Mouse (Mus musculus) spleen, adult 2 months (tissue): ENCODE measurements around the gene Zbtb16. TPM values are rescaled to one million over a fixed set of nuclear protein-coding genes. Genes with fewer than 3 reads are reported as not detected.

Experiments
- DNase-seq, 2 experiments: peaks; one replicate each; pipeline versions ENCODE4 v3.0.0 to v3.0.0-alpha.2; 2012 to 2021; ENCODE audit warnings: low spot score in 2 of 2, low read depth in 1 of 2
- H3K27ac ChIP-seq: fragments of 200-500 bp; 2 replicates; pipeline ENCODE4 v1.5.1; 2012; ENCODE audit warnings: low read length, inconsistent platforms; ENCODE audit not compliant: insufficient read depth
- H3K27me3 ChIP-seq: fragments of 200-500 bp; 2 replicates; pipeline ENCODE4 v1.6.1; 2012; ENCODE audit warnings: mild to moderate bottlenecking, moderate library complexity, low read length, inconsistent platforms; ENCODE audit not compliant: control insufficient read depth, insufficient read depth
- H3K36me3 ChIP-seq: fragments of 200-500 bp; 2 replicates; pipeline ENCODE4 v1.6.1; 2012; ENCODE audit warnings: mild to moderate bottlenecking, low read length, inconsistent platforms; ENCODE audit not compliant: control insufficient read depth, insufficient read depth
- H3K4me1 ChIP-seq: fragments of 200-500 bp; 2 replicates; pipeline ENCODE4 v1.6.1; 2011; ENCODE audit warnings: inconsistent platforms; ENCODE audit not compliant: control insufficient read depth, insufficient read depth, insufficient read length
- H3K4me3 ChIP-seq: fragments of 200-500 bp; 2 replicates; pipeline ENCODE4 v1.5.1; 2011; ENCODE audit warnings: mild to moderate bottlenecking, inconsistent platforms; ENCODE audit not compliant: insufficient read depth, insufficient read length; ENCODE audit errors: extremely low read depth
- CTCF ChIP-seq: fragments of 200-500 bp; IDR thresholded peaks from 2 replicates; pipeline ENCODE4 v1.5.1; 2011; ENCODE audit warnings: mild to moderate bottlenecking, inconsistent platforms; ENCODE audit not compliant: insufficient read depth, insufficient read length, insufficient replicate concordance; ENCODE audit errors: extremely low read depth
- POLR2A ChIP-seq: fragments of 200-500 bp; IDR thresholded peaks from 2 replicates; pipeline ENCODE4 v1.6.1; 2011; ENCODE audit warnings: low read depth, low read length, inconsistent platforms
- WGBS: fragments of 180-500 bp; shearing (Covaris S2); methylation state at CpG from one replicate; pipeline ENCODE4 v1.1.7; 2018; 5-methylcytosine and 5-hydroxymethylcytosine counted together
- polyA plus RNA-seq: library from polyadenylated mRNA; depleted of rRNA; stranded (reverse); fragments of >200 nt; gene quantifications from 2 replicates; pipeline ENCODE4 v1.2.3, GENCODE M21; 2012

The Zbtb16 gene
- polyA plus RNA-seq, 1 experiment = 2.5 TPM

DNA sequence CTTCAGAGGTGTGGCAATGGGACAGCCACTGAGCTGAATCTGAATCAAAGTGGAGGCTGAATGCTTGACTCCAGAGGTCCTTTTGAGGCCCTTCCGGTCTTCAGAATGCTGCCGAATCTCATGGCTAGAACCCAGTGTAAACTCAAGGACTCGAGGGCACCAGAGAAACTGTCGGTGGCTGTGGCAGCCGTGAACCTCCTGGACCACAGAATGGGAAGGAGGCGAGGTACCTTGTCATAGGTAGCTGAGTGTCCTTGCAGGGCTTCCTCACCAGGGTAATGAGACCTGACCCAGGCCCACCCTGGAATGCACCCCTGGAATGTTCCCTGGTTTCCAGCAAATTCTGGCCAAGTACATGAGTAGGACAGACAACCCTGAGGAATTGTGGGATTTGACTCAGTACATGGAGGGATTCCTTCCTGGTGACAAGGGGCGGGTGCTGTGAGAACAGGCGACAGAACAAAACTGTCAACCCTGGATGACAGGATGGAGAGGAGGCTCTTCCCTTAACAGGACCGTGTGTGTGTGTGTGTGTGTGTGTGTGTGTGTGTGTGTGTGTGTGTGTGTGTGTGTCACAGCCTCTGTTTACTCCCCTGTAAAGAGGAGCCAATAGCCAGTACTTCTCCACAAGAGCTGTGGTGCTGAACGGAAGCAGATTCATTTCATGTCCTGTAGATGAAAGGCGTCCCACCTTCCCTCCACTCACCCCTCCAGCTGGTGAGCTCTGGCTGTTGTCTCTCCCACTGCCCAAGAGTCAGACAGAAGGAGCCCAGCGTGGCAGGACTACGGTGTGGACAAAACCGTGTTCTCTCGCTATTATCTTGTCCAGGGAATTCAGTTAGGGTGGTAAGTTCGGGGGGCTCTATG is 189.0 kb downstream of the Zbtb16 start:
- TF ChIP-seq POLR2A (no peak), CTCF (no peak)
- Histone ChIP-seq H3K27me3 (peaks cover 6% of the 10 kb centered on the region; the same call in 1 of the 2 replicates), H3K4me1 (0 out of 2 replicates have a peak, but pooled peaks cover 2% of the 10 kb centered on the region), H3K4me3 (no peak overlapping the region), H3K36me3 (no peaks in the 10 kb centered on the region), H3K27ac (no peak overlapping the region)
- 84% methylated on average over 16 of the region's 16 CpGs for WGBS
- no peak for DNase-seq

DNA sequence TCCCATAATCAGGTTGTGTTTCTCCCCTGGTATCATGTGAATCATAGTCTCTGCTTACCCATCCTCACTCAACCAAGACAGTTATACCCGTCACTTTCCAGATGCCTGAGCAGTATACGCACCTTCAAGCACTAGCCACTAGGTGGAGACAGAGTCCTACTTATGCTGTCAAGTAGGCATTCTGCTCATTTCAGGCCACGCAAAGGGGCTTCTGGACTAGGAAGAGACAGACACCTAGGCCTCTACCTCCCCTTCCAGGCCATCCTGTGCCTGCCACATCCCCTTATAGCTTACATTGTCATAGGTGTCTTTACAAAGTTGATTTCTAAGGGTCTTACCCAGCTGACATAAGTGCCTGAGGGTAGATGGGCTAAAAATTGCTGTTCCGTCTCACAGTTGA is 189.8 kb downstream of the Zbtb16 start:
- DNase-seq = peak; percentile 26 to 28
- peaks cover 6% of the 10 kb centered on the region; the same call in 1 of the 2 replicates for H3K27me3 ChIP-seq
- H3K4me1 ChIP-seq = 0 out of 2 replicates have a peak, but pooled peaks cover 2% of the 10 kb centered on the region
- WGBS = 25% methylated on average over 4 of the region's 4 CpGs
- no peak overlapping the region for H3K27ac ChIP-seq
- no peak overlapping the region for H3K4me3 ChIP-seq
- TF ChIP-seq POLR2A (no peak), CTCF (peak; percentile 75; the same call in 1 of the 2 replicates)
- H3K36me3 ChIP-seq = no peaks in the 10 kb centered on the region

DNA sequence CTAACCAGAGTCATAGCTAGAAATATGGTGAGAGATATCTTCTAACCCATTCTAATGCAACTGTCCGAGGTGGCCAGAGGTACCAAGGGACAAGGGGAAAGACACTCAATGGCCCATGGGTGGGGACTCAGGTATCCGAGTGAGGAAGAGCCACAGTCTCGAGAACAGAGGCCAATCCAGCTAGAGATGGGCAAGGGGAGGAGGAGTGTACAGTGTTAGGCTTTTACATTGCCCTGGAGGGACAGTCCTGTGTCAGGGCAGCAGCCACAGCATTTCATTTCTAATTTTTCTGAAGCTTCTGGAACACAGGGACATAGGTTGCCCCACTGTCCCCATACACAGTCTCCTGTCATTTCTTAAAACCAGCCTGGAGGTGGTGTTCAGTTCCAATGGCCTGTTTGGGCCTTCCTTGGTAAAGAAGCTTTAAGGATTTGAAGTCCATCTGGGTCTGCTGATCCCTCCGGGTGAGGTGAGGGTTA is 190.3 kb downstream of the Zbtb16 start:
- 51% methylated on average over 4 of the region's 4 CpGs for WGBS

GRCm38 (mm10) chr9:48644926-48645647 is 190.9 kb downstream of the Zbtb16 start:
- no peak overlapping the region for H3K27ac ChIP-seq
- no peak overlapping the region for H3K4me3 ChIP-seq
- peaks cover 6% of the 10 kb centered on the region; the same call in 1 of the 2 replicates for H3K27me3 ChIP-seq
- 51% methylated on average over 13 of the region's 13 CpGs for WGBS
- DNase-seq = no peak
- no peak for TF ChIP-seq POLR2A
- TF ChIP-seq CTCF = peak; percentile 5; the same call in 1 of the 2 replicates
- H3K4me1 ChIP-seq = 0 out of 2 replicates have a peak, but pooled peaks cover 2% of the 10 kb centered on the region
- no peaks in the 10 kb centered on the region for H3K36me3 ChIP-seq

More for the DNA sequence above, 190.3 kb downstream of the Zbtb16 start:
- H3K4me3 ChIP-seq = no peak overlapping the region
- 0 out of 2 replicates have a peak, but pooled peaks cover 2% of the 10 kb centered on the region for H3K4me1 ChIP-seq
- no peak for TF ChIP-seq CTCF
- peaks cover 6% of the 10 kb centered on the region; the same call in 1 of the 2 replicates for H3K27me3 ChIP-seq
- DNase-seq = no peak
- no peak overlapping the region for H3K27ac ChIP-seq
- H3K36me3 ChIP-seq = no peaks in the 10 kb centered on the region

- no peak for DNase-seq
- H3K27me3 ChIP-seq = peaks cover 4% of the 10 kb centered on the region; the same call in 1 of the 2 replicates
- H3K27ac ChIP-seq = no peak overlapping the region
- 0 out of 2 replicates have a peak, but pooled peaks cover 2% of the 10 kb centered on the region for H3K4me1 ChIP-seq
- no peaks in the 10 kb centered on the region for H3K36me3 ChIP-seq
- H3K4me3 ChIP-seq = no peak overlapping the region
- 80% methylated on average over 3 of the region's 3 CpGs for WGBS
- TF ChIP-seq POLR2A = no peak
- no peak for TF ChIP-seq CTCF
Measured at GRCm38 (mm10) chr9:48644376-48644775, 191.6 kb downstream of the Zbtb16 start.

GRCm38 (mm10) chr9:48641636-48642035 is 194.4 kb downstream of the Zbtb16 start:
- WGBS = 90% methylated on average over 8 of the region's 8 CpGs
- Histone ChIP-seq H3K4me1 (no peaks in the 10 kb centered on the region), H3K27ac (no peak overlapping the region), H3K36me3 (no peaks in the 10 kb centered on the region), H3K4me3 (no peak overlapping the region), H3K27me3 (no peaks in the 10 kb centered on the region)
- no peak for DNase-seq
- TF ChIP-seq POLR2A (no peak), CTCF (no peak)
